Mouse (Mus musculus): Measurements from ENCODE around the gene Dnmt1.

- TF ChIP-seq CTCF (IDR thresholded peaks at IDR 0.05; ENCODE audit: low read depth, low read length): no peak
- no peak for TF ChIP-seq POLR2A (IDR thresholded peaks at IDR 0.05; ENCODE audit: borderline replicate concordance, low read depth, low read length)
Observed at GRCm38 (mm10) chr9:20966747-20967146, 7.1 kb upstream of the Dnmt1 start.

All from bone marrow macrophage, adult 2 months (primary cell).